Mouse (Mus musculus): ENCODE measurements around the gene Mpp4. TPM values are rescaled to one million over a fixed set of nuclear protein-coding genes. Genes with fewer than 3 reads are reported as not detected.

Gene Mpp4
- total RNA-seq, 2 experiments from 2014 or later: 0.37 to 0.52 TPM

DNA sequence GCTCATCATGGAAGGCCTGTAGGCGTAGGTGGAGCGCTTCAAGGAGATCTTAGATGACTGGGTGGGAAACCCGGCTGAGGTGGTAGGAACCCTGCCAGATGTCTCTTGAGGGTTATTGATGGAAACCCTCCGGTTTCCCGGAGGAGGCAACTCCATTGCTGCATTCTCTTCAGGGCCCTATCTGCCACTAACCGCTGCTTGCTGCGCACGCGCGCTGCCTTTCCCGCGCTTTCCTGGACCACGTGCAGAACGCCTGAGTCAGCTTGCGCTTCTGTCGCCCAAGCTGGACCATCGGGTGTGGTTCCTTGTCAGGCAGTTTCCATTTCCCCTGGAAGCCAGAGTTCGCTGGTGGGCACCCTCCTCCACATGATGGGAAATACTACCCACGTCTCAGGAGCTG, 68.5 kb downstream of the Mpp4 start, which contains the start of gene C2cd6:
C2cd6 (minus strand) TSS at position 196 of the 400 bp plus-strand sequence.
- DNase-seq (ENCODE audit: low spot score in 2 of 2): no peak

Other genes with a start within 250 kb of the Mpp4 start
- 10 to 100 TPM; 52.4 to 56.7 TPM for gene Trak2, start 190.0 kb downstream of the Mpp4 start, total RNA-seq (2021)
- gene Stradb, start 189.9 kb downstream of the Mpp4 start, total RNA-seq (2021): 10 to 100 TPM; 69.6 to 81.9 TPM
- gene C2cd6, start 68.5 kb downstream of the Mpp4 start, total RNA-seq (2021): not detected
- gene Tmem237, start 43.0 kb downstream of the Mpp4 start, total RNA-seq (2021): 10 to 100 TPM; 11.2 to 12.7 TPM
- 10 to 100 TPM; 22.8 to 24.7 TPM for gene Als2, start 73.8 kb upstream of the Mpp4 start, total RNA-seq (2021)
- 1 to 10 TPM in 1 of 2 experiments, under 1 TPM in 1; 0.96 to 1.3 TPM for gene Cdk15, start 93.5 kb upstream of the Mpp4 start, total RNA-seq (2021)

Measured in gastrocnemius, postnatal 4 days (tissue).